In genomic region chr8:4252116-4252760, GRCm38 (mm10) we compare ENCODE assay signal across 8 mouse cellular contexts. TPM values are rescaled to one million over a fixed set of nuclear protein-coding genes. Genes with fewer than 3 reads are reported as not detected.
DNase-seq lines count a peak whose midpoint lies in the region; ATAC-seq and TF ChIP-seq lines count a peak whose summit lies in the region.

No protein-coding gene starts in this region.

- no peaks in the 10 kb centered on the region for H3K27me3 ChIP-seq in spleen, adult 2 months (ENCODE audit: control insufficient read depth, insufficient read depth, low read length)
- H3K27me3 ChIP-seq in liver, embryonic 12.5 days (replicated peaks): no peaks in the 10 kb centered on the region
- H3K27me3 ChIP-seq in thymus, adult 2 months (ENCODE audit: control insufficient read depth, insufficient read depth, low read length): no peaks in the 10 kb centered on the region

- H3K36me3 ChIP-seq in spleen, adult 2 months (ENCODE audit: control insufficient read depth, insufficient read depth, low read length): peaks cover 10% of the 10 kb centered on the region
- peaks cover 51% of the 10 kb centered on the region for H3K36me3 ChIP-seq in liver, embryonic 12.5 days
- H3K36me3 ChIP-seq in thymus, adult 2 months (ENCODE audit: control insufficient read depth, insufficient read depth, low read length): 0 out of 2 replicates have a peak, but pooled peaks cover 1% of the 10 kb centered on the region

- peak overlapping the region; percentile 96 for H3K4me2 ChIP-seq in liver, embryonic 12.5 days

- intact Hi-C loops in left cerebral cortex, postnatal 4 days (cut with DNase I): no loop called here

- no peaks in the 10 kb centered on the region for H3K9me3 ChIP-seq in liver, embryonic 12.5 days (replicated peaks)

- peak; percentile 29 for DNase-seq in adrenal gland, postnatal 14 days
- no peak for DNase-seq in adrenal gland, adult 8-10 months
- DNase-seq in spleen, adult 2 months (ENCODE audit: low read depth in 1 of 2, low spot score in 2 of 2): no peak
- DNase-seq in spleen, adult 18-20 months: no peak
- no peak for DNase-seq in thymus, adult 2 months
- no peak for DNase-seq in left cerebral cortex, postnatal 4 days
- no peak for DNase-seq in layer of hippocampus, adult 8-10 months (ENCODE audit: low spot score in 2 of 2)

- no peak for TF ChIP-seq CTCF in spleen, adult 2 months (IDR thresholded peaks at IDR 0.05; ENCODE audit: extremely low read depth, insufficient read depth, insufficient read length, insufficient replicate concordance)
- no peak for TF ChIP-seq CTCF in thymus, adult 2 months (IDR thresholded peaks at IDR 0.05; ENCODE audit: borderline replicate concordance, control insufficient read depth, extremely low read depth, insufficient read depth, low read length, poor library complexity)

- peaks cover 4% of the 10 kb centered on the region; the same call in 1 of the 2 replicates for H3K4me1 ChIP-seq in spleen, adult 2 months (ENCODE audit: control insufficient read depth, insufficient read depth, insufficient read length)
- H3K4me1 ChIP-seq in liver, embryonic 12.5 days: peaks cover 47% of the 10 kb centered on the region
- H3K4me1 ChIP-seq in thymus, adult 2 months (replicated peaks; ENCODE audit: control insufficient read depth, insufficient read depth, low read length): peaks cover 8% of the 10 kb centered on the region

- WGBS in spleen, adult 2 months: 40% methylated on average over 8 of the region's 8 CpGs
- 34% methylated on average over 8 of the region's 8 CpGs for WGBS in liver, embryonic 12.5 days (ENCODE audit: insufficient replicate concordance)
- WGBS in thymus, adult 2 months: 47% methylated on average over 8 of the region's 8 CpGs

- no peak for TF ChIP-seq POLR2A in spleen, adult 2 months (IDR thresholded peaks at IDR 0.05; ENCODE audit: low read depth, low read length)
- TF ChIP-seq POLR2A in thymus, adult 2 months (IDR thresholded peaks at IDR 0.05; ENCODE audit: control insufficient read depth, extremely low read depth, insufficient read depth, low read length, poor library complexity): no peak

- H3K9ac ChIP-seq in liver, embryonic 12.5 days: peak overlapping the region; percentile 89; the same call in 1 of the 2 replicates

- H3K4me3 ChIP-seq in spleen, adult 2 months (ENCODE audit: extremely low read depth, insufficient read depth, insufficient read length): peak overlapping the region; percentile 50
- H3K4me3 ChIP-seq in liver, embryonic 12.5 days: peak overlapping the region; percentile 86
- H3K4me3 ChIP-seq in thymus, adult 2 months (ENCODE audit: control insufficient read depth, insufficient read depth, low read length): no peak overlapping the region

- peak overlapping the region; percentile 7; the same call in 1 of the 2 replicates for H3K27ac ChIP-seq in spleen, adult 2 months (ENCODE audit: insufficient read depth, low read length)
- peak overlapping the region; percentile 72 for H3K27ac ChIP-seq in liver, embryonic 12.5 days
- no peak overlapping the region for H3K27ac ChIP-seq in thymus, adult 2 months (ENCODE audit: control insufficient read depth, insufficient read depth, low read length)

- ATAC-seq in liver, embryonic 12.5 days: no peak

RNA-seq across cellular contexts. Expression of gene Snapc2, which starts 0.6 kb away (rescaled TPM):
- 21.0 and 24.3 TPM in 2 replicates for total RNA-seq in adrenal gland, postnatal 14 days (2021)
- total RNA-seq in adrenal gland, adult 8-10 months (2022): 10 to 100 TPM; 32.5 to 39.9 (median 35.6) TPM
- 19.6 and 22.9 TPM in 2 replicates for polyA plus RNA-seq in spleen, adult 2 months (2012; rRNA removed)
- 26.3 and 27.2 TPM in 2 replicates for polyA plus RNA-seq in liver, embryonic 12.5 days (2016; fragmentation: Nextera tagmentation; extraction: Ambion mirVana)
- 40.8 and 45.1 TPM in 2 replicates for polyA plus RNA-seq in thymus, adult 2 months (2012; rRNA removed)
- 10 to 100 TPM; 32.6 to 34.4 TPM for total RNA-seq in left cerebral cortex, postnatal 4 days (2021)
- total RNA-seq in layer of hippocampus, adult 8-10 months (2022): 10 to 100 TPM; 27.5 to 36.9 (median 32.2) TPM

RNA-seq across cellular contexts. Expression of gene Tgfbr3l, which starts 4.2 kb away (rescaled TPM):
- total RNA-seq in adrenal gland, postnatal 14 days (2021): 12.2 and 12.4 TPM in 2 replicates
- 10 to 100 TPM in 3 of 4 experiments, 1 to 10 TPM in 1; 8.9 to 50.3 (median 28.2) TPM for total RNA-seq in adrenal gland, adult 8-10 months (2022)
- polyA plus RNA-seq in spleen, adult 2 months (2012; rRNA removed): 13.9 and 25.2 TPM in 2 replicates
- polyA plus RNA-seq in liver, embryonic 12.5 days (2016; fragmentation: Nextera tagmentation; extraction: Ambion mirVana): 1.3 and 1.4 TPM in 2 replicates
- polyA plus RNA-seq in thymus, adult 2 months (2012; rRNA removed): 56.4 and 69.7 TPM in 2 replicates
- total RNA-seq in left cerebral cortex, postnatal 4 days (2021): 10 to 100 TPM in 1 of 2 experiments, 1 to 10 TPM in 1; 8.7 to 12.9 TPM
- total RNA-seq in layer of hippocampus, adult 8-10 months (2022): 10 to 100 TPM; 12.8 to 19.2 (median 16.5) TPM

RNA-seq across cellular contexts. Expression of gene Ctxn1, which starts 6.8 kb away (rescaled TPM):
- 7.9 and 11.3 TPM in 2 replicates for total RNA-seq in adrenal gland, postnatal 14 days (2021)
- 10 to 100 TPM in 2 of 4 experiments, 1 to 10 TPM in 2; 6.9 to 13.5 (median 11.0) TPM for total RNA-seq in adrenal gland, adult 8-10 months (2022)
- 4.1 and 4.4 TPM in 2 replicates for polyA plus RNA-seq in spleen, adult 2 months (2012; rRNA removed)
- polyA plus RNA-seq in liver, embryonic 12.5 days (2016; fragmentation: Nextera tagmentation; extraction: Ambion mirVana): 5.5 and 7.1 TPM in 2 replicates
- polyA plus RNA-seq in thymus, adult 2 months (2012; rRNA removed): 22.5 and 27.0 TPM in 2 replicates
- 100 to 1,000 TPM; 421 to 425 TPM for total RNA-seq in left cerebral cortex, postnatal 4 days (2021)
- total RNA-seq in layer of hippocampus, adult 8-10 months (2022): 100 to 1,000 TPM; 421 to 475 (median 460) TPM

RNA-seq across cellular contexts. Expression of gene Gm49320, which starts 13.6 kb away (rescaled TPM):
- total RNA-seq in adrenal gland, postnatal 14 days (2021): not detected in 2 replicates
- total RNA-seq in adrenal gland, adult 8-10 months (2022): 1 to 10 TPM; 1.0 to 7.5 (median 3.6) TPM
- polyA plus RNA-seq in spleen, adult 2 months (2012; rRNA removed): 0.63 and 1.2 TPM in 2 replicates
- polyA plus RNA-seq in liver, embryonic 12.5 days (2016; fragmentation: Nextera tagmentation; extraction: Ambion mirVana): 0.18 and 0.43 TPM in 2 replicates
- polyA plus RNA-seq in thymus, adult 2 months (2012; rRNA removed): 2.6 and 4.6 TPM in 2 replicates
- under 1 TPM in 1 of 2 experiments, not detected in 1; 0.74 TPM for total RNA-seq in left cerebral cortex, postnatal 4 days (2021)
- total RNA-seq in layer of hippocampus, adult 8-10 months (2022): 1 to 10 TPM; 2.0 to 2.8 (median 2.3) TPM

RNA-seq across cellular contexts. Expression of gene Map2k7, which starts 13.7 kb away (rescaled TPM):
- 75.9 and 86.0 TPM in 2 replicates for total RNA-seq in adrenal gland, postnatal 14 days (2021)
- 100 to 1,000 TPM in 3 of 4 experiments, 10 to 100 TPM in 1; 90.9 to 127 (median 124) TPM for total RNA-seq in adrenal gland, adult 8-10 months (2022)
- 24.9 and 28.7 TPM in 2 replicates for polyA plus RNA-seq in spleen, adult 2 months (2012; rRNA removed)
- polyA plus RNA-seq in liver, embryonic 12.5 days (2016; fragmentation: Nextera tagmentation; extraction: Ambion mirVana): 18.0 and 21.1 TPM in 2 replicates
- 73.2 and 79.9 TPM in 2 replicates for polyA plus RNA-seq in thymus, adult 2 months (2012; rRNA removed)
- 10 to 100 TPM; 62.9 to 65.4 TPM for total RNA-seq in left cerebral cortex, postnatal 4 days (2021)
- 100 to 1,000 TPM in 3 of 4 experiments, 10 to 100 TPM in 1; 99.3 to 117 (median 110) TPM for total RNA-seq in layer of hippocampus, adult 8-10 months (2022)

Comparison
In these comparisons a context has a peak if more than half of its experiments do, and no peak if none do; other contexts are left out.
1. RNA of gene Ctxn1, which starts 6.8 kb away (total RNA-seq): 421 to 475 TPM in layer of hippocampus, adult 8-10 months and 421 to 425 TPM in left cerebral cortex, postnatal 4 days; 6.9 to 13.5 TPM in adrenal gland, adult 8-10 months and 7.9 to 11.3 TPM in adrenal gland, postnatal 14 days; every median in the first group is over 10 times any median in the second.